Mouse (Mus musculus) thymus, adult 2 months (tissue): ENCODE data around the gene Arpc2.

Experiments used
- CTCF ChIP-seq: fragments of 200-500 bp; IDR thresholded peaks from 2 replicates; pipeline ENCODE4 v1.5.1; 2012; ENCODE audit warnings: mild to moderate bottlenecking, control low read depth, low read length, moderate library complexity, borderline replicate concordance; ENCODE audit not compliant: control insufficient read depth, poor library complexity, insufficient read depth; ENCODE audit errors: extremely low read depth
- POLR2A ChIP-seq: fragments of 200-500 bp; IDR thresholded peaks from 2 replicates; pipeline ENCODE4 v1.6.1; 2012; ENCODE audit warnings: mild to moderate bottlenecking, low read length, control low read depth, moderate library complexity; ENCODE audit not compliant: control insufficient read depth, poor library complexity, insufficient read depth; ENCODE audit errors: extremely low read depth

DNA sequence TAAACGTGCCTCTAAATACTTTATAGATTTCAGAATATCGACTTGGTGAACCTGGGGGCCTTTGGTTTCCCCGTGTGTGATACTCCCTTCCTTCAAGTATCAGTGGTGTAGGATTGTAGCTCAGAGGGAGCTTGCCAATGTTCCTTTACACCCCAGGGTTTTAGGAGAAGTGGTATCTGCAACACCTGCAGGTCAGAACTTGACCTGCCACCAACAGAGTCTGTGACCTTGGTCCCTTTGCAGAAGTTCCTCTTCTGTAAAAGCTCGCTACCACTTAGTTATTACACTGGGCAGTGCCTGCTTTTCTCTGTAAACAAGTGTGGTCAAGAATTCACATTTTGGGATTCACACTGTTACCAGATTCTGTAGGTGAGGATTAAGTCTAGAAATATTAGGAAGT lies 14.2 kb downstream of the Arpc2 start:
- TF ChIP-seq POLR2A (no peak), CTCF (no peak)
